Mouse (Mus musculus): ENCODE results near the gene Ap2b1. TPM values are rescaled to one million over a fixed set of nuclear protein-coding genes. Genes with fewer than 3 reads are reported as not detected.

Ap2b1 gene
- total and polyA plus RNA-seq, 3 experiments = 16.3 to 43.6 (median 42.2) TPM

DNA sequence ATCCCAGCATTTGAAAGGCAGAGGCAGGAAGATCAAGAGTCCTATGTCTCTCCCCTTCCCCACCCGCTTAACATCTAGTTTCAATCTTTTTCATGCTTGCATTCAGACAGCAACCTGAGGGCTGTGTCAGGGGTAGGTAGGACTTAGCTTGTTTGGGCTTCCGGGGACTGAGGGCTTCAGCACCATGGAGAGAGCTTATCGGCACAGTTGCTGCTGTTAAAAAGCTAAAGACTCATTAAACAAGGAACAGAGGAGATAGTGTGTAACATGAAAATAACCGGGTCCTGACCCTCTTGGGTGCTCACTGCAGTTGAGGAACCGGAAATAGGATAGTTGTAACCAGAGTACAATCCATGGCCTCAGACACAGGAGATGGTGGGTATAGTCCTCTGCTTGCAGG is 118.3 kb downstream of the Ap2b1 start:
- Histone ChIP-seq H3K27me3 (ENCODE audit: control insufficient read depth, insufficient read depth, low read length) (peaks cover 3% of the 10 kb centered on the region; the same call in 1 of the 2 replicates), H3K9ac (ENCODE audit: low read depth, low read length) (no peak overlapping the region), H3K4me1 (ENCODE audit: control insufficient read depth, insufficient read depth, low read length) (peaks cover 1% of the 10 kb centered on the region; the same call in 1 of the 2 replicates), H3K79me2 (replicated peaks; ENCODE audit: control insufficient read depth, insufficient read depth, low read length) (0 out of 2 replicates have a peak, but pooled peaks cover 2% of the 10 kb centered on the region), H3K27ac (no peak overlapping the region), H3K36me3 (ENCODE audit: control insufficient read depth, insufficient read depth, low read length) (no peaks in the 10 kb centered on the region), H3K4me3 (no peak overlapping the region)
- DNase-seq = peak; percentile 23 to 44
- TF ChIP-seq CTCF (IDR thresholded peaks at IDR 0.05) (no peak), POLR2A (IDR thresholded peaks at IDR 0.05; ENCODE audit: insufficient read depth, low read depth, low read length) (no peak), EP300 (IDR thresholded peaks at IDR 0.05; ENCODE audit: insufficient read depth, low read depth, low read length) (no peak)
- intact Hi-C loops (cut with DNase I) = loop anchor here (5.0 kb wide), 1 partner anchor 40 kb away; no protein-coding TSS in a partner anchor
- WGBS = 11% methylated on average over 5 of the region's 5 CpGs

DNA sequence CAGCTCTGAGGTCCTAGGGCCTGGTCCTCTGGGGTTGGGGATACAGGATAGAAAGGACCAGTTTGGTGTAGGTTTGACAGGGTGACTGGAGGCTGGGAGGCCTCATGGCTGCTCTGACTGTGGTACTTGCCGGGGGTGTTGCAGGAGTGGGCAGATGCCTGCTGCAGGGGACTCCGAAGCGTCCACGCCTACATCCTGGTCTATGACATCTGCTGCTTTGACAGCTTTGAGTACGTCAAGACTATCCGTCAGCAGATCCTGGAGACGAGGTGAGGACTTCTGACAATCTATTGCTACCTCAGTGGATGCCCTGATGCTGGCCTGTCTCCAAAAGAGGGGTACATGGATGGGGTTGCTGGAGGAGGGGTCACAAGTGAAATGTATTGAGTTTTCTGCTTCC is 118.9 kb downstream of the Ap2b1 start:
- Histone ChIP-seq H3K9ac (ENCODE audit: low read depth, low read length) (no peak overlapping the region), H3K79me2 (replicated peaks; ENCODE audit: control insufficient read depth, insufficient read depth, low read length) (0 out of 2 replicates have a peak, but pooled peaks cover 2% of the 10 kb centered on the region), H3K4me1 (ENCODE audit: control insufficient read depth, insufficient read depth, low read length) (peaks cover 1% of the 10 kb centered on the region; the same call in 1 of the 2 replicates), H3K36me3 (ENCODE audit: control insufficient read depth, insufficient read depth, low read length) (no peaks in the 10 kb centered on the region), H3K4me3 (no peak overlapping the region), H3K27ac (no peak overlapping the region), H3K27me3 (ENCODE audit: control insufficient read depth, insufficient read depth, low read length) (peaks cover 3% of the 10 kb centered on the region; the same call in 1 of the 2 replicates)
- intact Hi-C loops (cut with DNase I) = loop anchor here (5.0 kb wide), 1 partner anchor 40 kb away; no protein-coding TSS in a partner anchor
- 78% methylated on average over 7 of the region's 7 CpGs for WGBS
- DNase-seq = no peak
- no peak for TF ChIP-seq CTCF (IDR thresholded peaks at IDR 0.05)
- TF ChIP-seq POLR2A (IDR thresholded peaks at IDR 0.05; ENCODE audit: insufficient read depth, low read depth, low read length) = no peak
- TF ChIP-seq EP300 (IDR thresholded peaks at IDR 0.05; ENCODE audit: insufficient read depth, low read depth, low read length) = no peak

DNA sequence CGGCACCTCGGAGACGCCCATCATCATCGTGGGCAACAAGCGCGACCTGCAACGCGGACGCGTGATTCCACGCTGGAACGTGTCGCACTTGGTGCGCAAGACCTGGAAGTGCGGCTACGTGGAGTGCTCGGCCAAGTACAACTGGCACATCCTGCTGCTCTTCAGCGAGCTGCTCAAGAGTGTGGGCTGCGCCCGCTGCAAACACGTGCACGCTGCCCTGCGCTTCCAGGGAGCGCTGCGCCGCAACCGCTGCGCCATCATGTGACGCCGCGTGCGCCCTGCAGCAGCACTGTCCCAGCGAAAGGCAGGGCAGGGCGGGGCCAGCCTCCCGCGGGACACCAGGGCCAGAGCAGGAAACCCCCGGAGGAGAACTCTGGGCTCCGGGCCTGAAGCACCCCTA is 119.7 kb downstream of the Ap2b1 start:
- H3K27me3 ChIP-seq (ENCODE audit: control insufficient read depth, insufficient read depth, low read length) = peaks cover 3% of the 10 kb centered on the region; the same call in 1 of the 2 replicates
- no peak for DNase-seq
- no peak overlapping the region for H3K27ac ChIP-seq
- TF ChIP-seq EP300 (IDR thresholded peaks at IDR 0.05; ENCODE audit: insufficient read depth, low read depth, low read length) (0 out of 2 replicates have a peak, but pooled peaks have one; percentile 15), CTCF (IDR thresholded peaks at IDR 0.05) (peak; percentile 34), POLR2A (IDR thresholded peaks at IDR 0.05; ENCODE audit: insufficient read depth, low read depth, low read length) (no peak)
- H3K79me2 ChIP-seq (replicated peaks; ENCODE audit: control insufficient read depth, insufficient read depth, low read length) = 0 out of 2 replicates have a peak, but pooled peaks cover 2% of the 10 kb centered on the region
- 13% methylated on average over 38 of the region's 38 CpGs for WGBS
- H3K4me3 ChIP-seq = no peak overlapping the region
- peaks cover 1% of the 10 kb centered on the region; the same call in 1 of the 2 replicates for H3K4me1 ChIP-seq (ENCODE audit: control insufficient read depth, insufficient read depth, low read length)
- no peak overlapping the region for H3K9ac ChIP-seq (ENCODE audit: low read depth, low read length)
- intact Hi-C loops (cut with DNase I) = loop anchor here (5.0 kb wide), 1 partner anchor 41 kb away; no protein-coding TSS in a partner anchor
- no peaks in the 10 kb centered on the region for H3K36me3 ChIP-seq (ENCODE audit: control insufficient read depth, insufficient read depth, low read length)

DNA sequence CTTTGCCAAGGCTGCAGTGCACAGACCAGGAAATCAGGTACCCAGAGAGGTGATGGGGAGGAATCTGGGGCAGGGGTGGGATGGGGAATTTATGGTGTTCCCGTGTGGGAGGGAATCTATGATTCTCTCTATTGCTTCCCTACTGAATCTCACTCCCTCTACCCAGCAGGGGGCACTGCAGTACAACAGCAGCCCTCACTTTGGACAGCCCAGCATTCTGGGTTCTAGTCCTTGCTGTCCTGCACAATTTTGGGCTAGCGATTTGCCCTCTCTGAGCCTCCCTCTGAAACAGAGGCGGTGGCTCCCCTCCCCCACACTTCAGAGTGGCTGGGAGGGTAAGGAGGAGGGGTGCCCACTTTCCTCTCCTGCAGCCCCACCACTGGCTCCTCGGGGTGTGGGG is 121.5 kb downstream of the Ap2b1 start:
- Histone ChIP-seq H3K4me3 (no peak overlapping the region), H3K9ac (ENCODE audit: low read depth, low read length) (no peak overlapping the region), H3K27ac (no peak overlapping the region), H3K79me2 (replicated peaks; ENCODE audit: control insufficient read depth, insufficient read depth, low read length) (0 out of 2 replicates have a peak, but pooled peaks cover 2% of the 10 kb centered on the region), H3K4me1 (ENCODE audit: control insufficient read depth, insufficient read depth, low read length) (peaks cover 1% of the 10 kb centered on the region; the same call in 1 of the 2 replicates), H3K36me3 (ENCODE audit: control insufficient read depth, insufficient read depth, low read length) (no peaks in the 10 kb centered on the region), H3K27me3 (ENCODE audit: control insufficient read depth, insufficient read depth, low read length) (peaks cover 3% of the 10 kb centered on the region; the same call in 1 of the 2 replicates)
- intact Hi-C loops (cut with DNase I) = loop anchor here (5.0 kb wide), 1 partner anchor 363 kb away; no protein-coding TSS in a partner anchor
- DNase-seq = no peak
- TF ChIP-seq CTCF (IDR thresholded peaks at IDR 0.05) (peak; percentile 50), EP300 (IDR thresholded peaks at IDR 0.05; ENCODE audit: insufficient read depth, low read depth, low read length) (no peak)
- WGBS = 42% methylated on average over 4 of the region's 4 CpGs

DNA sequence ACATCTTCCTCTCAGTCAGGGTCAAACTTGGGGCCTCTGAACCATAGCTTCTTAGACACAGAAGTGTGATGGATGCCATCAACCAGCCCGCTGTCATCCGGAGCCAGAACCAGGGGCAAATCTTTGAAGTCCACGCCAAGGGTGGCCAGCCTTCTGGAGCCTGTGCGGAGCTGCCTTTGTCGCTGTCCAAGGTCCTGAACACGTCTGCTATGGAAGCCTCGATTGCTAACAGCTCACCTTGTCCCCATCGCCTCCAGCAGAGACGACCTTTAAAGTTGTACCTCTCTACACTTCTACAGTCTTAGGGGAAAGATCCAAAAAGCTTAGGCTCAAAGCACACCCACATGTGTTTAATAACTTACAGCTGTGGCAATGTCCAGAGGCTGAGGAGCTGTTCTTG is 122.5 kb downstream of the Ap2b1 start:
- 3% methylated on average over 9 of the region's 9 CpGs for WGBS
- H3K9ac ChIP-seq (ENCODE audit: low read depth, low read length) = no peak overlapping the region
- no peak overlapping the region for H3K27ac ChIP-seq
- H3K36me3 ChIP-seq (ENCODE audit: control insufficient read depth, insufficient read depth, low read length) = no peaks in the 10 kb centered on the region
- H3K79me2 ChIP-seq (replicated peaks; ENCODE audit: control insufficient read depth, insufficient read depth, low read length) = 0 out of 2 replicates have a peak, but pooled peaks cover 2% of the 10 kb centered on the region
- H3K4me1 ChIP-seq (ENCODE audit: control insufficient read depth, insufficient read depth, low read length) = peaks cover 1% of the 10 kb centered on the region; the same call in 1 of the 2 replicates
- peak; percentile 54 to 67 for DNase-seq
- peaks cover 3% of the 10 kb centered on the region; the same call in 1 of the 2 replicates for H3K27me3 ChIP-seq (ENCODE audit: control insufficient read depth, insufficient read depth, low read length)
- intact Hi-C loops (cut with DNase I) = loop anchor here (5.0 kb wide), 1 partner anchor 364 kb away; no protein-coding TSS in a partner anchor
- no peak for TF ChIP-seq CTCF (IDR thresholded peaks at IDR 0.05)
- TF ChIP-seq POLR2A (IDR thresholded peaks at IDR 0.05; ENCODE audit: insufficient read depth, low read depth, low read length) = no peak
- no peak for TF ChIP-seq EP300 (IDR thresholded peaks at IDR 0.05; ENCODE audit: insufficient read depth, low read depth, low read length)
- H3K4me3 ChIP-seq = no peak overlapping the region

DNA sequence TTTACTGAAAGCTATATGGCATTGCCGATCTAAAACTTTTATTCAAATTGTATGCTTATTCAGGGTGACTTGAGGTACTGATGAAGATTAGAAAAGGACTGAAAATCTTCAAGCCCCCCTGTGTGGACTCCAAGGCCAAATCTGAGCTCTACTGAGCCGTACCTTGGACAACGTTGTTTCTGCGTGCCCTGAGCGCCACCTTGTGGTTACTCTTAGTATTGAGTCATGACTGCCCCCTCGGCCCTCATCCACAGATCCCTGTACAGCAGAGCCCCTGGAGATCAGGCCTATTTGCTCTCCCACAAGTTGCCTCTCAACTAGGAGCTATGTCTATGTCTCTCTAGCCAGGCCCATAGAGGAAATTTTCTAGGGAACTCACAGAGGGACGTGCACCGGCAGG is 125.9 kb downstream of the Ap2b1 start:
- Histone ChIP-seq H3K4me3 (no peak overlapping the region), H3K27me3 (ENCODE audit: control insufficient read depth, insufficient read depth, low read length) (peaks cover 3% of the 10 kb centered on the region), H3K4me1 (ENCODE audit: control insufficient read depth, insufficient read depth, low read length) (no peaks in the 10 kb centered on the region), H3K27ac (no peak overlapping the region), H3K9ac (ENCODE audit: low read depth, low read length) (no peak overlapping the region), H3K79me2 (replicated peaks; ENCODE audit: control insufficient read depth, insufficient read depth, low read length) (no peaks in the 10 kb centered on the region), H3K36me3 (ENCODE audit: control insufficient read depth, insufficient read depth, low read length) (no peaks in the 10 kb centered on the region)
- intact Hi-C loops (cut with DNase I) = loop anchor here (1.0 to 5.0 kb wide), 3 partner anchors 67 to 367 kb away; no protein-coding TSS in a partner anchor
- WGBS = 8% methylated on average over 8 of the region's 8 CpGs
- TF ChIP-seq CTCF (IDR thresholded peaks at IDR 0.05) (peak; percentile 96), POLR2A (IDR thresholded peaks at IDR 0.05; ENCODE audit: insufficient read depth, low read depth, low read length) (no peak), EP300 (IDR thresholded peaks at IDR 0.05; ENCODE audit: insufficient read depth, low read depth, low read length) (peak; percentile 84; the same call in 1 of the 2 replicates)
- DNase-seq = peak; percentile 50 to 75

Data from heart, adult 2 months (tissue).